Mouse (Mus musculus): ENCODE results near the gene Gsk3a. TPM values are rescaled to one million over a fixed set of nuclear protein-coding genes. Genes with fewer than 3 reads are reported as not detected.

Gene Gsk3a
- polyA plus RNA-seq, 1 experiment from 2014 or later, result 78.1 TPM

GRCm38 (mm10) chr7:25277998-25278340 is 40.3 kb upstream of the Gsk3a start:
- H3K27ac ChIP-seq, result peak overlapping the region; percentile 41
- H3K36me3 ChIP-seq (ENCODE audit: inconsistent target), result no peaks in the 10 kb centered on the region
- peaks cover 62% of the 10 kb centered on the region for H3K79me2 ChIP-seq (ENCODE audit: inconsistent target)
- peak overlapping the region; percentile 14; the same call in 1 of the 2 replicates for H3K4me3 ChIP-seq (ENCODE audit: inconsistent target)
- 12% methylated on average over 4 of the region's 4 CpGs for WGBS (ENCODE audit: missing documents)

- H3K27ac ChIP-seq, result peak overlapping the region; percentile 41
- H3K36me3 ChIP-seq (ENCODE audit: inconsistent target), result no peaks in the 10 kb centered on the region
- H3K79me2 ChIP-seq (ENCODE audit: inconsistent target), result peaks cover 61% of the 10 kb centered on the region
- WGBS (ENCODE audit: missing documents), result 91% methylated on average over 4 of the region's 4 CpGs
- H3K4me3 ChIP-seq (ENCODE audit: inconsistent target), result no peak overlapping the region
These were observed 39.8 kb upstream of the Gsk3a start for GRCm38 (mm10) chr7:25277405-25277804.

GRCm38 (mm10) chr7:25275555-25276298 is 38.1 kb upstream of the Gsk3a start:
- Histone ChIP-seq H3K27ac (no peak overlapping the region), H3K79me2 (ENCODE audit: inconsistent target) (peaks cover 66% of the 10 kb centered on the region), H3K4me3 (ENCODE audit: inconsistent target) (no peak overlapping the region), H3K36me3 (ENCODE audit: inconsistent target) (no peaks in the 10 kb centered on the region)
- WGBS (ENCODE audit: missing documents), result 91% methylated on average over 8 of the region's 9 CpGs

- Histone ChIP-seq H3K4me3 (ENCODE audit: inconsistent target) (no peak overlapping the region), H3K27ac (no peak overlapping the region), H3K36me3 (ENCODE audit: inconsistent target) (no peaks in the 10 kb centered on the region), H3K79me2 (ENCODE audit: inconsistent target) (peaks cover 66% of the 10 kb centered on the region)
- 94% methylated on average over 3 of the region's 3 CpGs for WGBS (ENCODE audit: missing documents)
These were observed 37.3 kb upstream of the Gsk3a start for GRCm38 (mm10) chr7:25274996-25275395.

- H3K79me2 ChIP-seq (ENCODE audit: inconsistent target), result peaks cover 66% of the 10 kb centered on the region; the same call in 1 of the 2 replicates
- 60% methylated on average over 5 of the region's 5 CpGs for WGBS (ENCODE audit: missing documents)
- no peak overlapping the region for H3K27ac ChIP-seq
- H3K4me3 ChIP-seq (ENCODE audit: inconsistent target), result no peak overlapping the region
- H3K36me3 ChIP-seq (ENCODE audit: inconsistent target), result no peaks in the 10 kb centered on the region
These were observed 36.9 kb upstream of the Gsk3a start for GRCm38 (mm10) chr7:25274571-25274970.

GRCm38 (mm10) chr7:25273259-25274241 is 35.9 kb upstream of the Gsk3a start:
- no peak overlapping the region for H3K27ac ChIP-seq
- peaks cover 75% of the 10 kb centered on the region for H3K79me2 ChIP-seq (ENCODE audit: inconsistent target)
- no peak overlapping the region for H3K4me3 ChIP-seq (ENCODE audit: inconsistent target)
- 95% methylated on average over 22 of the region's 22 CpGs for WGBS (ENCODE audit: missing documents)
- H3K36me3 ChIP-seq (ENCODE audit: inconsistent target), result no peaks in the 10 kb centered on the region

GRCm38 (mm10) chr7:25272445-25273258 is 35.0 kb upstream of the Gsk3a start:
- Histone ChIP-seq H3K36me3 (ENCODE audit: inconsistent target) (no peaks in the 10 kb centered on the region), H3K4me3 (ENCODE audit: inconsistent target) (no peak overlapping the region), H3K79me2 (ENCODE audit: inconsistent target) (peaks cover 76% of the 10 kb centered on the region), H3K27ac (no peak overlapping the region)
- 96% methylated on average over 31 of the region's 38 CpGs for WGBS (ENCODE audit: missing documents)

GRCm38 (mm10) chr7:25271651-25272444 is 34.2 kb upstream of the Gsk3a start:
- WGBS (ENCODE audit: missing documents), result 96% methylated on average over 30 of the region's 30 CpGs

GRCm38 (mm10) chr7:25270652-25271633 is 33.3 kb upstream of the Gsk3a start:
- peak overlapping the region; percentile 80; the same call in 1 of the 2 replicates for H3K27ac ChIP-seq
- 94% methylated on average over 34 of the region's 35 CpGs for WGBS (ENCODE audit: missing documents)

More at GRCm38 (mm10) chr7:25271651-25272444, 34.2 kb upstream of the Gsk3a start:
- no peak overlapping the region for H3K4me3 ChIP-seq (ENCODE audit: inconsistent target)
- H3K36me3 ChIP-seq (ENCODE audit: inconsistent target), result no peaks in the 10 kb centered on the region
- H3K27ac ChIP-seq, result no peak overlapping the region
- peaks cover 70% of the 10 kb centered on the region for H3K79me2 ChIP-seq (ENCODE audit: inconsistent target)

GRCm38 (mm10) chr7:25269545-25270271 is 32.1 kb upstream of the Gsk3a start:
- 22% methylated on average over 7 of the region's 8 CpGs for WGBS (ENCODE audit: missing documents)
- Histone ChIP-seq H3K27ac (peak overlapping the region; percentile 80), H3K79me2 (ENCODE audit: inconsistent target) (peaks cover 52% of the 10 kb centered on the region), H3K36me3 (ENCODE audit: inconsistent target) (no peaks in the 10 kb centered on the region), H3K4me3 (ENCODE audit: inconsistent target) (peak overlapping the region; percentile 77)

More at GRCm38 (mm10) chr7:25270652-25271633, 33.3 kb upstream of the Gsk3a start:
- Histone ChIP-seq H3K4me3 (ENCODE audit: inconsistent target) (no peak overlapping the region), H3K79me2 (ENCODE audit: inconsistent target) (peaks cover 65% of the 10 kb centered on the region), H3K36me3 (ENCODE audit: inconsistent target) (no peaks in the 10 kb centered on the region)

GRCm38 (mm10) chr7:25269029-25269428 is 31.4 kb upstream of the Gsk3a start:
- 0% methylated on average over 4 of the region's 4 CpGs for WGBS (ENCODE audit: missing documents)
- H3K36me3 ChIP-seq (ENCODE audit: inconsistent target), result no peaks in the 10 kb centered on the region
- peaks cover 45% of the 10 kb centered on the region for H3K79me2 ChIP-seq (ENCODE audit: inconsistent target)
- H3K27ac ChIP-seq, result peak overlapping the region; percentile 80
- peak overlapping the region; percentile 77 for H3K4me3 ChIP-seq (ENCODE audit: inconsistent target)

GRCm38 (mm10) chr7:25268588-25268987 is 30.9 kb upstream of the Gsk3a start:
- H3K27ac ChIP-seq, result peak overlapping the region; percentile 80
- peaks cover 41% of the 10 kb centered on the region for H3K79me2 ChIP-seq (ENCODE audit: inconsistent target)
- peak overlapping the region; percentile 77 for H3K4me3 ChIP-seq (ENCODE audit: inconsistent target)
- H3K36me3 ChIP-seq (ENCODE audit: inconsistent target), result no peaks in the 10 kb centered on the region
- 0% methylated on average over 7 of the region's 7 CpGs for WGBS (ENCODE audit: missing documents)
